Mouse (Mus musculus) ES-Bruce4 (cell line): ENCODE measurements at regions not wholly inside any gene's neighbourhood (a gene's known extent, or its start where the extent isn't known, plus 50 kb on each side); places are given as distances from the start of the nearest gene placed in this dataset.

ENCODE experiments used
- CTCF ChIP-seq: IDR thresholded peaks from one replicate; pipeline ENCODE4 v1.8.1; 2011; ENCODE audit warnings: low read depth, low read length
- EP300 ChIP-seq: IDR thresholded peaks from 2 replicates; pipeline ENCODE4 v1.6.1; 2011; ENCODE audit warnings: low read depth, low read length; ENCODE audit not compliant: insufficient read depth

- no peak for TF ChIP-seq CTCF
- TF ChIP-seq EP300 = no peak
These were observed 362.4 kb downstream of the Meis1 start for GRCm38 (mm10) chr11:18656358-18656757.
